Mouse (Mus musculus) lung, postnatal 0 days (tissue): Measurements from ENCODE around the gene Yeats4.

Source experiments
- CTCF ChIP-seq: IDR thresholded peaks from 2 replicates; pipeline ENCODE4 v1.5.1; 2016; ENCODE audit warnings: antibody characterized with exemption, mild to moderate bottlenecking
- EP300 ChIP-seq: IDR thresholded peaks from 2 replicates; pipeline ENCODE4 v1.6.1; 2016; ENCODE audit warnings: antibody characterized with exemption, mild to moderate bottlenecking, control low read depth

DNA sequence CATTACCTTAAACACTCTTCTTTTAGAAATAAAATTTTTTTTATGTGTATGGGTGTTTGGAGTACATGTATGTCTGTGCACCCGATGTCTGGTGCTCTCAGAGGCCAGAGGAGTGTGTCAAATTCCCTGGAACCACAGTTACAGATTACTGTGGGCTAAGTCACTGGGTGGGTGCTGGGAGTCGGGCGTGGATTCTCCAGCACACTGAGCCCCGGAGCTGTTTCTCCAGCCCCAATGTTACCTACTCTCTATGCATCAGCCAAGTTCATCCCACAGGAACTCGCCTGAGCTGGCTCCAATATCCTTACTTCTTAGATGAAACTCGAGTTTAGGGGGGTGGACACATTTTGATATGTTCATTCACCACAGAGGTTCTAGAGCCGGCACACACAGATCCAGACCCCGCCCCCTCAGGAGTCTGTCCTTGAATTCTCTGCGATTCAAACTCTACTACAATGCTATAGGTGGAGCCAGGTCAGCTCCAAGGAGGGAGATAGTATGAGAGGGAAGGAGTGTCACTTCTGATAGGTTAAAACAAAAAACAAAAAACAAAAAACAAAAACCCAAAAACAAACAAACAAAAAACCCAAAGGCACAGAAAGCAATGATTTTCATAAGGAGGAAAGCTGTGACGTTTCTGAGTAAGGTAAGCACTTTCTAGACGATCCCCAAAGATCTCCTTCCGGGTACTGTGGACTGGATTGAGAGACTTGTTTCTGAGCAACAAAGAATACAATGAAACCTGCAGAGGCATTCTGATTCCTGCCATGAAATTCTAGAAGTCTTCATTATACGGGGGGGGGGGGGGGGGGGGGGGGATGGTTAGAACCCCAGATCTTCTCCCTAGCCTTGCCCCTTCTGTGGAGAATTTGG is 50.5 kb downstream of the Yeats4 start:
- no peak for TF ChIP-seq EP300
- no peak for TF ChIP-seq CTCF
